Mouse (Mus musculus) stomach, embryonic 15.5 days (tissue): ENCODE results near the gene Fam171a1. TPM values are rescaled to one million over a fixed set of nuclear protein-coding genes. Genes with fewer than 3 reads are reported as not detected.

Experiments
- ATAC-seq: fragments of 200-750 bp; cut with Nextera tagmentation; 2 replicates; pipeline ENCODE4 v1.8.0; 2017; ENCODE audit warnings: low read depth, moderate number of reproducible peaks, moderate TSS enrichment; ENCODE audit not compliant: insufficient read depth, low FRiP score
- H3K27ac ChIP-seq: fragments of 300-500 bp; sonication (generic); 2 replicates; pipeline ENCODE4 v1.5.1; 2015; ENCODE audit warnings: mild to moderate bottlenecking, inconsistent platforms
- H3K27me3 ChIP-seq: fragments of 300-500 bp; sonication (generic); replicated peaks from 2 replicates; pipeline ENCODE4 v1.6.1; 2015; ENCODE audit warnings: inconsistent platforms
- H3K36me3 ChIP-seq: fragments of 300-500 bp; sonication (generic); 2 replicates; pipeline ENCODE4 v1.6.1; 2015; ENCODE audit warnings: inconsistent platforms
- H3K4me1 ChIP-seq: fragments of 300-500 bp; sonication (generic); 2 replicates; pipeline ENCODE4 v1.6.1; 2015; ENCODE audit warnings: inconsistent platforms
- H3K4me2 ChIP-seq: fragments of 300-500 bp; sonication (generic); 2 replicates; pipeline ENCODE4 v1.6.1; 2015; ENCODE audit warnings: mild to moderate bottlenecking, inconsistent platforms
- H3K4me3 ChIP-seq: fragments of 300-500 bp; sonication (generic); replicated peaks from 2 replicates; pipeline ENCODE4 v1.5.1; 2015; ENCODE audit warnings: inconsistent platforms
- H3K9ac ChIP-seq: fragments of 300-500 bp; sonication (generic); 2 replicates; pipeline ENCODE4 v1.6.1; 2015; ENCODE audit warnings: inconsistent platforms
- H3K9me3 ChIP-seq: fragments of 300-500 bp; sonication (generic); 2 replicates; pipeline ENCODE4 v1.6.1; 2016; ENCODE audit warnings: inconsistent platforms
- WGBS: fragments of 180-500 bp; shearing (Covaris S2); methylation state at CpG from one replicate; pipeline ENCODE4 v1.1.7; 2015; 5-methylcytosine and 5-hydroxymethylcytosine counted together
- polyA plus RNA-seq: library from polyadenylated mRNA; unstranded; fragments of >200 nt; fragmentation: Nextera tagmentation; extraction: Ambion mirVana; gene quantifications from 2 replicates; pipeline ENCODE4 v1.2.1, GENCODE M21; 2015

The Fam171a1 gene
- polyA plus RNA-seq, 1 experiment from 2014 or later = 26.7 TPM

DNA sequence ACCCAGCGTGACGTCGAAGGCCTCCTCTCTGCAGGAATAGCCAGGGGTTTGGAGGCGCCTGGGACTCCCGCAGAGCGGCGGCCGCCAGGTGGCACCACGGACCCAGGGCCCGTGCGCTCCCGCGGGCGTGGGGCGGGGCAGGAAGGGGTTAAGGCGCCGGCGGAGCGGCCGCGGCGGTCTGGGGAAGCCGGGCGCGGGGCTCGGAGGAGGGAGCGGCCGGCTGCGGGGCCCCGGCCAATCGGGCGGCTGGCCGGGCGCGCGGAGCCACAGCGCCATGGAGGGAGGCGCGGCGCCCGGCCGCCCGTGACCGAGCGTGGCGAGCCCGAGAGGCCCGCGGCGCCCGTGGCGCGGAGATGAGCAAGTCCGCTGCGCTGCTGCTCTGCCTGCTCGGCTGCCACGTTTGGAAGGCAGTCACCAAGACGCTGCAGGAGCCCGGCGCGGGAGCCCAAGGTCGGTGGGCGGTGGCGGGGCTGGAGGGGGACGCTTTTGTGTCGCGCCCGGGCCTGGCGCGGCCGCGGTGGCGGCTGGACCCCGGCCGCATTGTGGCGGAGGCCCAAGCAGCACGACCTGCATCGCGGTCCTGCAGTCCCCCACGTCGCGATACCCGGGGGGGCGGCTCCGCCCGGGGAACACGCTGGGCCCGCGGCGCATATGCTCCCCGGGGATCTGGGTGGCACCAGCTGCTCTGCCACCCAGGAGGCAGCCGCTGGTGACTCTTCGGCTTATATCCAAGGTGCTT is 4.3 kb downstream of the Fam171a1 start:
- peak overlapping the region; percentile 71 for H3K9ac ChIP-seq
- H3K36me3 ChIP-seq = no peaks in the 10 kb centered on the region
- peak; percentile 91 for ATAC-seq
- peak overlapping the region; percentile 75 for H3K4me2 ChIP-seq
- H3K27ac ChIP-seq = peak overlapping the region; percentile 83
- no peaks in the 10 kb centered on the region for H3K27me3 ChIP-seq
- WGBS = under 1% methylated on average over 90 of the region's 93 CpGs
- no peaks in the 10 kb centered on the region; the same call in 1 of the 2 replicates for H3K4me1 ChIP-seq
- H3K4me3 ChIP-seq = peak overlapping the region; percentile 92
- H3K9me3 ChIP-seq = no peaks in the 10 kb centered on the region

DNA sequence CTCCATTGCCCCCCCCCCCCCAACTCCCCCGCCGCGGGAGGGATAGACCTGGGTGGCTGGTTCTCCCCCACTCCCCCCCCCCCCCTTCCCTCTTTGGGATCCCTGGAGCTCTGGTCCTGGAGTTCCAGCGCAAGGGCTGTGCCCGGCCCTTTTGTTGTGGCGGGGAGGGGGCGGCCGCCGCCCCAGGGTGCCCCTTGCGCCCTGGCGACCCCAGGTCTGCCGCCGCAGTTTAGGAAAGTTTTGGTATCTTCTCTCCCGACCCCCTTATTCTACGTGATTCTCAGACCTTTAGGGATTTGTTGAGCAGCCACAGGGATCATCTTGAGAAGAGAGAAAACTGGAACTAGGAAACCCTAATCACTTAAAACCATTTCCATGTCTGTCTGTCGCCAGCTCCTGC is 4.9 kb downstream of the Fam171a1 start:
- Histone ChIP-seq H3K9me3 (no peaks in the 10 kb centered on the region), H3K36me3 (no peaks in the 10 kb centered on the region), H3K27me3 (no peaks in the 10 kb centered on the region), H3K27ac (peak overlapping the region; percentile 83; the same call in 1 of the 2 replicates), H3K4me3 (peak overlapping the region; percentile 92), H3K4me1 (no peaks in the 10 kb centered on the region; the same call in 1 of the 2 replicates), H3K4me2 (peak overlapping the region; percentile 75), H3K9ac (peak overlapping the region; percentile 71)
- 0% methylated on average over 14 of the region's 16 CpGs for WGBS
- 0 out of 2 replicates have a peak, but pooled peaks have one; percentile 1 for ATAC-seq

DNA sequence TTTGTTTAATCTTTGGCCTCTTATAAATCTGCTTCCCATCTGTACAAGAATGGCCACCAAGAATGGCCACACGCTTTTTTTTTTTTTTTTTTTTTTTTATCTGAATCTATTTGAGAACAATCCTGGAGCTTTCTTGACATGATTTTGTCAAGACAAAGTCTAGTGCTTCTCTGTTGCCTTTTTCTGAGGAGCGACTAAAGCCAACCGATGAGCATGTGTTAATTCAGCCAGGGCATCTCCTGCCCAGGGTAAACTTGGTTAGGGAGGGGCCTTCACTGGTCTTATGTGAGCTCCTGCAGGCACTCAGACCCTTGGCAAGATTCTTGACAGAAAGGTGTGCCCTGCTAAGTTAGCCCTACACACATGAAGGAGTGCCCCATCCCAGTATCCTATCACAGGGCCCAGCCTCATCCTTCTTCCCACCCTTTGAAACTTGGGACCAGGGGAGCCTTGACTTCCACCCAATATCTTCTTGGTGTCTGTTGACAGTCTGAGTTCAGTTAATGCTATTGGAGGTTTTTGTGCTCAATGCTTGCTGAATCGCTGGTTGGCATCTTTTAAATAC is 5.4 kb downstream of the Fam171a1 start:
- H3K4me1 ChIP-seq = no peaks in the 10 kb centered on the region; the same call in 1 of the 2 replicates
- H3K27ac ChIP-seq = no peak overlapping the region
- peak overlapping the region; percentile 92 for H3K4me3 ChIP-seq
- H3K9me3 ChIP-seq = no peaks in the 10 kb centered on the region
- H3K9ac ChIP-seq = peak overlapping the region; percentile 71; the same call in 1 of the 2 replicates
- no peak for ATAC-seq
- H3K4me2 ChIP-seq = peak overlapping the region; percentile 75
- H3K27me3 ChIP-seq = no peaks in the 10 kb centered on the region
- no peaks in the 10 kb centered on the region for H3K36me3 ChIP-seq
- 23% methylated on average over 4 of the region's 4 CpGs for WGBS

DNA sequence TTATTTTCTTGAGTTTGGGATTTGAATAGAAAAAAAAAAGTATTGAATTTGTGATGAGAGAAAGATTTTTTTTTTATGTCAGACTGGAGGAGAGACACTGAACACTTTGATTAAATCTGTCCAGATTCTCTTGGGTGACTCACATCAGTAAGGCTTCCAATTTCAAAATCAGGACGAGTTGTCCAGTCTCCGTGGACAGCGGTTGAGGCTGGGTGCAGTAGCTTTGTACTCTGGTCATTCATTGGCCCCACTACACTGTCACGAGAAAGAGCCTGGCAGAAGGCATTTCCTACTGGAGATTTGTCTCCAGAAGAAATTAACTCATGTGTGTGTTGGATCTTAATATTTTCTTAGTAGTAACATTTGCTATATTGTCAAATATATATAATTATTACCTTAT is 8.5 kb downstream of the Fam171a1 start:
- no peak overlapping the region for H3K9ac ChIP-seq
- H3K4me2 ChIP-seq = no peak overlapping the region
- 70% methylated on average over 4 of the region's 4 CpGs for WGBS
- no peak for ATAC-seq
- H3K4me1 ChIP-seq = no peaks in the 10 kb centered on the region; the same call in 1 of the 2 replicates
- no peak overlapping the region for H3K27ac ChIP-seq
- no peaks in the 10 kb centered on the region for H3K36me3 ChIP-seq
- H3K4me3 ChIP-seq = no peak overlapping the region
- no peaks in the 10 kb centered on the region for H3K9me3 ChIP-seq
- H3K27me3 ChIP-seq = no peaks in the 10 kb centered on the region

DNA sequence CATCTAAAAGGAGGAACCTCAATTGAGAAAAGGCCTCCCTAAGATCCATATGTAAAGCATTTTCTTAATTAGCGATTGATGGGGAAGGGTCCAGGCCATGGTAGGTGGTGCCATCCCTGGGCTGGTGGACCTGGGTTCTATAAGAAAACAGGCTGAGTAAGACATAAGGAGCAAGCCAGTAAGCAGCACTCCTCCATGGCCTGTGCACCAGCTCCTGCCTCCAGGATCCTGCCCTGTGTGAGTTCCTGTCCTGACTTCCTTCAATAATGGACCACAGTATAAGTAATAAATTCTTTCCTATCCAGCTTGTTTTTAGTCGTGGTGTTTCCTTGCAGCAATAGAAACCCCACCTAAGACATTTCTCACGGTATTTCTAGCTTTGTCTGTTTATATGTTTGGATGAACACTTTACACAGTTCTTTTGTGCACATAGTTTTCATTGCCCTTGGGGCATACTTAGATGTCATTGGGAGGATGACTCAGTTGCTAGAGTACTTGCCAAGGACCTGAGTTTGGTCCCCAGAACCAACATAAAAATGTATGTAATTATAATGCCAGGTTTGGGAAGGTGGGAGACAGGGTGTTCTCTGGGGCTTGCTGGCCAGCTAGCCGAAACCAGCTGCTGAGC is 13.3 kb downstream of the Fam171a1 start:
- no peak overlapping the region for H3K4me2 ChIP-seq
- no peaks in the 10 kb centered on the region for H3K9me3 ChIP-seq
- H3K4me1 ChIP-seq = 0 out of 2 replicates have a peak, but pooled peaks cover 4% of the 10 kb centered on the region
- H3K36me3 ChIP-seq = no peaks in the 10 kb centered on the region
- no peak overlapping the region for H3K27ac ChIP-seq
- H3K27me3 ChIP-seq = no peaks in the 10 kb centered on the region
- H3K9ac ChIP-seq = no peak overlapping the region
- H3K4me3 ChIP-seq = no peak overlapping the region
- WGBS = 72% methylated on average over 4 of the region's 4 CpGs
- no peak for ATAC-seq

DNA sequence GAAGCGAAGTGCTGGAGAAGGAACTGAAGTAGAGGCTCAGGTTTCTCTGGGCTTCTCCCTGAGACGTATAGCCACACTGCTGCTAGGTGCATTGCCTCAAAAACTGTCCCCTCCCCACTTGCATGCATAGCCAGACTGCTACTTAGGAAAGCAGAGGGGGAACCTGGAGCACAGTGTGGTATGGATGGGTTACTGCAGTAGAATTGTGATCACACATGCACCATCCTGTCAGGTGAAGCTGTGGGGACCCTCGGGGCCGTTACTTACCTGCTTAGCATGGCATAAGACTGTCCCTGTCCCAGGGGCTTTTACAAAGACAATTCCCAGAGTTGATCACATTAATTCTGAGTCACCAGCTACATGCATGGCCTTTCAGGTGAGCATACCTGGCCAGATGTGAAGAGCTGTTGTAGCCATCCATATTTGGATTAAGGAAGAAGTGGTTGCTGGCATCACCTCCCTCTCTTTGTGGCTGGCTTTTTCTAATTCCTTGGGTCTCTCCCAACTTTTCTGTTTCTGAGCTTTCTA is 14.4 kb downstream of the Fam171a1 start:
- no peaks in the 10 kb centered on the region for H3K36me3 ChIP-seq
- H3K4me1 ChIP-seq = 0 out of 2 replicates have a peak, but pooled peaks cover 4% of the 10 kb centered on the region
- H3K9ac ChIP-seq = no peak overlapping the region
- H3K27ac ChIP-seq = peak overlapping the region; percentile 16; the same call in 1 of the 2 replicates
- WGBS = 68% methylated on average over 4 of the region's 4 CpGs
- no peak for ATAC-seq
- no peak overlapping the region for H3K4me3 ChIP-seq
- no peak overlapping the region for H3K4me2 ChIP-seq
- no peaks in the 10 kb centered on the region for H3K9me3 ChIP-seq
- H3K27me3 ChIP-seq = no peaks in the 10 kb centered on the region

DNA sequence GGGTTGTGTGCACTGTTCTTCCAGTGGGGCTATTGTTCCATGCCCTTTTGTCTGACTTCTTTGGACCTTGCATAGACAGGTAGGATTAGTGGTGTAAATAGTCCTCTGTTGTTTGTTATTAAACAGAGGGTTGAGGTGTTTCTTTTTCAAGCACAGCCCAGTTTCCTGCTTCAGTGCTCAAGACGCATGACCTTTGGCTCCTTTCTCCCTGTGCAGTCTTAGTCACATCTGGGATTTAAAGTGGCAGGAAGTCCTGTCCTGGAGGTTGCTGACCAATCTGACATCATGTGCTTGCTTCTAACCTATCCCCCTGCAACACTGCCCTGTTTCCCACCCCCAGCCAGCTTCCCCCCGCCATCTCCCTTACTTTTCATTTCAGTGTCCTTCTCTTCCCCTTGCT is 14.9 kb downstream of the Fam171a1 start:
- 0 out of 2 replicates have a peak, but pooled peaks cover 4% of the 10 kb centered on the region for H3K4me1 ChIP-seq
- no peaks in the 10 kb centered on the region for H3K27me3 ChIP-seq
- no peaks in the 10 kb centered on the region for H3K36me3 ChIP-seq
- H3K4me3 ChIP-seq = no peak overlapping the region
- no peak overlapping the region for H3K4me2 ChIP-seq
- no peak overlapping the region for H3K9ac ChIP-seq
- WGBS = 71% methylated on average over 2 of the region's 2 CpGs
- ATAC-seq = peak; percentile 43; the same call in 1 of the 2 replicates
- peak overlapping the region; percentile 16; the same call in 1 of the 2 replicates for H3K27ac ChIP-seq
- H3K9me3 ChIP-seq = no peaks in the 10 kb centered on the region

DNA sequence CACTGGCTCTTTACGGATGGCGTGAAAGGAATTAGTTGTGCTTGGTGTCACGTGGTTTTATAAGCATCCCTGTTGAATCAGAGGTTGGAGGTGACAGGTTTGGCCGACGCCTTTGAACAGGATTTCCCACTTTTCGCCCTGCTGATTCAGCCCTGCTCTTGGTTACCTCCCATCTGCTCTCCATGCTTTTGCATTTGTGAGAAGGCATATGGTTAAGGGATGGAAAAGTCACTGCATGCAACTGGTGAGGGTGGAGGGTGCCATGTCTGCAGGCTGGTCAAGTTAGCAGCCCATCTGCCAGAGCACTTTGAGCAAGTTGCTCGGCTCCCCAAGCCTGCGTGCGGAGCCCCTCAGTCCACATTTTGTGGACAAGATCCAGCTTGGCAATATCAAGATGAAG is 18.4 kb downstream of the Fam171a1 start:
- Histone ChIP-seq H3K36me3 (no peaks in the 10 kb centered on the region), H3K4me3 (no peak overlapping the region), H3K4me2 (no peak overlapping the region), H3K4me1 (peaks cover 17% of the 10 kb centered on the region), H3K9me3 (no peaks in the 10 kb centered on the region), H3K27ac (no peak overlapping the region), H3K27me3 (no peaks in the 10 kb centered on the region), H3K9ac (no peak overlapping the region)
- no peak for ATAC-seq
- WGBS = 77% methylated on average over 9 of the region's 9 CpGs

DNA sequence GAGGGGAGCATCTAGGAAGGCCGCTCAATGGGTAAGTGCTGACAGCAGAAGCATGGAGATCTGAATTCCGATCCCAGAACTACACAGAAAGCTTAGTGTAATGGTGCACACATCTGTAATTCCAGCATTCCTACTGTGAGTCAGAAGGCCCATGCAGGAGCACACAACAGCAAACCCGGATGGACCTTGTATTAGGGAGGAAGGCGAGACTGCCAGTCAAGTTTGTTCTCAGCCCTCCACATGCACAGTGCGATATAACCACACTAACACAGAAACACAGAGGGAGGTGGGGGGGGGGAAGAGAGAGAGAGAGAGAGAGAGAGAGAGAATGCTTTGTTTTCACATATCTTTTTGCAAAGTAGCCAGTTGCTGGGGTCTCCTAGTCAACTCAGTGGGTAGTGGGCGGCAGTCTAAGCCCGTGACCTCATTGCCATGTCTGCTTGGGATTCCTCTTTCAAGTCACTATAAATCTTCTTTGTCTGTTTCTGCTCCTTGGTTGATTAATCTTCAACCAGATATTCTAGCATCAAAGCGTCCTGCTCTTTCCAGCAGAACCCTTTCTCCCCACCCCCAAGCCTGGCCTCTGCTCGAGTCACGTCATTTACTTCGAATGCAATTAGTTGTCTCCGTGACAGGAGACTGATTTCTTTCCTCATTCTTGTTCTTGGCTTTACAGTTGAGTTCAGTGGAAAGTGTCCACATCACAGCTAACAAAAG is 20.7 kb downstream of the Fam171a1 start:
- Histone ChIP-seq H3K4me2 (0 out of 2 replicates have a peak overlapping the region, but pooled peaks have one; percentile 17), H3K36me3 (no peaks in the 10 kb centered on the region), H3K4me1 (peaks cover 29% of the 10 kb centered on the region), H3K4me3 (no peak overlapping the region), H3K27ac (peak overlapping the region; percentile 69; the same call in 1 of the 2 replicates), H3K9ac (no peak overlapping the region), H3K9me3 (no peaks in the 10 kb centered on the region), H3K27me3 (no peaks in the 10 kb centered on the region)
- ATAC-seq = peak; percentile 52; the same call in 1 of the 2 replicates
- whole genome bisulfite sequencing = 36% methylated on average over 12 of the region's 12 CpGs

DNA sequence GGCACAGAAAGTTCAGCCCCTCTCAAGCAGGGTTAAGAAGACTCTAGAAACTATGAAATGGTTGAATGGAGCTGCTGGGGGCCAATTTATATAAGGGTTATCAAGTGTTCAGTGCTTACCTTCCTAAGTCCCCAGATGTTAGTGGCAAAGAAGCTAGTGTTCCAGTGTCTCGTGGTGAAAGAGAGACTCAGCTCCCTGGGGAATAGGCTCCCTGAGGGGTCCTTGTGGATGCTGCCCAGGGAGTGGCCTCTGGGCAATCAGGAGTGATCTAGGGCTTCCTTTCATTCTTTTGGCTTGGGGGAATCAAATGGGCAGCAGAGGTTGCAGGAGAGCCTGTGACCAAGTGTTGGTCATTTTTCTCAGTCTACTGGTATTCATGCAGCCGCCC is 21.3 kb downstream of the Fam171a1 start:
- Histone ChIP-seq H3K9ac (no peak overlapping the region), H3K4me1 (peaks cover 29% of the 10 kb centered on the region), H3K4me2 (0 out of 2 replicates have a peak overlapping the region, but pooled peaks have one; percentile 17), H3K27me3 (no peaks in the 10 kb centered on the region), H3K4me3 (no peak overlapping the region), H3K36me3 (no peaks in the 10 kb centered on the region), H3K27ac (peak overlapping the region; percentile 69; the same call in 1 of the 2 replicates), H3K9me3 (no peaks in the 10 kb centered on the region)
- 42% methylated on average over 2 of the region's 2 CpGs for WGBS
- no peak for ATAC-seq

DNA sequence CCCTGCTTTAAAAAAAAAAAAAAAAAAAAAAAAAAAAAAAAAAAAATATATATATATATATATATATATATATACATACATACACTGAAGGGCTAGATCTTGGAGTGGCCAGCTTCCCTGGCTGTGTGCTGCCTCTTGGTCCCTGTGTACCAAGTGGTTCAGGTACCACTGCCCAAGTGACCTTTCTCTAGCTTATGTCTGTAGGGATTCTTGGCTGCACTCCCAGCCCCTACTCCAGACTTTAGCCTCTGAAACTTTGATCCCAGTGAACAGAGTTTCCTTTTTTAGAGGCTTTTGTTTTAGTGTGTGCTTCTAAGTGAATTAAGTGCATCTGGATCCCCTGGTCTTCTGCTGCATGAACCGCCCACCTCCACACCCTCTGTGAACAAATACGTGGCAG is 24.3 kb downstream of the Fam171a1 start:
- Histone ChIP-seq H3K4me2 (no peak overlapping the region), H3K27me3 (no peaks in the 10 kb centered on the region), H3K36me3 (no peaks in the 10 kb centered on the region), H3K9ac (no peak overlapping the region), H3K4me3 (no peak overlapping the region), H3K4me1 (peaks cover 29% of the 10 kb centered on the region), H3K9me3 (no peaks in the 10 kb centered on the region), H3K27ac (no peak overlapping the region)
- WGBS = 28% methylated on average over 2 of the region's 2 CpGs
- ATAC-seq = no peak
